Mouse (Mus musculus): Measurements from ENCODE around the gene Muc3.
"Not testable (repeated sequence)": the region's sequence is repeated elsewhere in the genome, so short reads cannot be mapped to it uniquely, and the experiment has no call there.

The Muc3 gene

GRCm38 (mm10) chr5:137131490-137131889, 17.6 kb downstream of the Muc3 start:
- in situ Hi-C loops (cut with MboI; ENCODE audit: low pct_unique_long_range_greater_than_20kb in 1 of 2, low sequenced_read_pairs in 2 of 2, unreplicated experiment in 1 of 2), result no loop called here

- in situ Hi-C loops (cut with MboI; ENCODE audit: low pct_unique_long_range_greater_than_20kb in 1 of 2, low sequenced_read_pairs in 2 of 2, unreplicated experiment in 1 of 2), result no loop called here
Observed at GRCm38 (mm10) chr5:137129281-137129680, 19.8 kb downstream of the Muc3 start.

GRCm38 (mm10) chr5:137123516-137123915, 25.6 kb downstream of the Muc3 start:
- in situ Hi-C loops (cut with MboI; ENCODE audit: low pct_unique_long_range_greater_than_20kb in 1 of 2, low sequenced_read_pairs in 2 of 2, unreplicated experiment in 1 of 2), result no loop called here

GRCm38 (mm10) chr5:137122686-137123193, 26.4 kb downstream of the Muc3 start:
- in situ Hi-C loops (cut with MboI; ENCODE audit: low pct_unique_long_range_greater_than_20kb in 1 of 2, low sequenced_read_pairs in 2 of 2, unreplicated experiment in 1 of 2), result no loop called here

GRCm38 (mm10) chr5:137121280-137121679, 27.8 kb downstream of the Muc3 start:
- in situ Hi-C loops (cut with MboI; ENCODE audit: low pct_unique_long_range_greater_than_20kb in 1 of 2, low sequenced_read_pairs in 2 of 2, unreplicated experiment in 1 of 2), result no loop called here

- in situ Hi-C loops (cut with MboI; ENCODE audit: low pct_unique_long_range_greater_than_20kb in 1 of 2, low sequenced_read_pairs in 2 of 2, unreplicated experiment in 1 of 2), result no loop called here
Observed at GRCm38 (mm10) chr5:137118878-137119277, 30.2 kb downstream of the Muc3 start.

- in situ Hi-C loops (cut with MboI; ENCODE audit: low pct_unique_long_range_greater_than_20kb in 1 of 2, low sequenced_read_pairs in 2 of 2, unreplicated experiment in 1 of 2), result not testable (repeated sequence)
Observed at GRCm38 (mm10) chr5:137117994-137118393, 31.1 kb downstream of the Muc3 start.

- in situ Hi-C loops (cut with MboI; ENCODE audit: low pct_unique_long_range_greater_than_20kb in 1 of 2, low sequenced_read_pairs in 2 of 2, unreplicated experiment in 1 of 2), result no loop called here
Observed at GRCm38 (mm10) chr5:137116987-137117386, 32.1 kb downstream of the Muc3 start.

GRCm38 (mm10) chr5:137115866-137116847, 33.0 kb downstream of the Muc3 start, which contains the start of gene Trim56:
Gene Trim56 (minus strand): TSS chr5:137116209.
- in situ Hi-C loops (cut with MboI; ENCODE audit: low pct_unique_long_range_greater_than_20kb in 1 of 2, low sequenced_read_pairs in 2 of 2, unreplicated experiment in 1 of 2), result no loop called here

- in situ Hi-C loops (cut with MboI; ENCODE audit: low pct_unique_long_range_greater_than_20kb in 1 of 2, low sequenced_read_pairs in 2 of 2, unreplicated experiment in 1 of 2), result no loop called here
Observed at GRCm38 (mm10) chr5:137114891-137115561, 34.1 kb downstream of the Muc3 start.

GRCm38 (mm10) chr5:137111542-137112408, 37.3 kb downstream of the Muc3 start:
- in situ Hi-C loops (cut with MboI; ENCODE audit: low pct_unique_long_range_greater_than_20kb in 1 of 2, low sequenced_read_pairs in 2 of 2, unreplicated experiment in 1 of 2), result no loop called here

- in situ Hi-C loops (cut with MboI; ENCODE audit: low pct_unique_long_range_greater_than_20kb in 1 of 2, low sequenced_read_pairs in 2 of 2, unreplicated experiment in 1 of 2), result no loop called here
Observed at GRCm38 (mm10) chr5:137110863-137111262, 38.3 kb downstream of the Muc3 start.

- in situ Hi-C loops (cut with MboI; ENCODE audit: low pct_unique_long_range_greater_than_20kb in 1 of 2, low sequenced_read_pairs in 2 of 2, unreplicated experiment in 1 of 2), result loop anchor here in 1 of 2 experiments (5.0 to 10.0 kb wide), 2 partner anchors 83 to 185 kb away; partner anchors contain the start of gene Vgf
Observed at GRCm38 (mm10) chr5:137109941-137110593, 39.1 kb downstream of the Muc3 start.

- in situ Hi-C loops (cut with MboI; ENCODE audit: low pct_unique_long_range_greater_than_20kb in 1 of 2, low sequenced_read_pairs in 2 of 2, unreplicated experiment in 1 of 2), result loop anchor here in 1 of 2 experiments (5.0 to 10.0 kb wide), 2 partner anchors 81 to 183 kb away; partner anchors contain the start of gene Vgf
Observed at GRCm38 (mm10) chr5:137108111-137108510, 41.0 kb downstream of the Muc3 start.

- in situ Hi-C loops (cut with MboI; ENCODE audit: low pct_unique_long_range_greater_than_20kb in 1 of 2, low sequenced_read_pairs in 2 of 2, unreplicated experiment in 1 of 2), result loop anchor here in 1 of 2 experiments (5.0 to 10.0 kb wide), 2 partner anchors 80 to 183 kb away; partner anchors contain the start of gene Vgf
Observed at GRCm38 (mm10) chr5:137107670-137108069, 41.5 kb downstream of the Muc3 start.

- in situ Hi-C loops (cut with MboI; ENCODE audit: low pct_unique_long_range_greater_than_20kb in 1 of 2, low sequenced_read_pairs in 2 of 2, unreplicated experiment in 1 of 2), result loop anchor here in 1 of 2 experiments (5.0 to 10.0 kb wide), 2 partner anchors 80 to 182 kb away; partner anchors contain the start of gene Vgf
Observed at GRCm38 (mm10) chr5:137107024-137107423, 42.1 kb downstream of the Muc3 start.

GRCm38 (mm10) chr5:137106434-137106833, 42.7 kb downstream of the Muc3 start:
- in situ Hi-C loops (cut with MboI; ENCODE audit: low pct_unique_long_range_greater_than_20kb in 1 of 2, low sequenced_read_pairs in 2 of 2, unreplicated experiment in 1 of 2), result loop anchor here in 1 of 2 experiments (5.0 to 10.0 kb wide), 2 partner anchors 79 to 182 kb away; partner anchors contain the start of gene Vgf

Data from mouse embryonic stem cell (cell line).